Mouse (Mus musculus): Measurements from ENCODE around the gene Rapgef4. TPM values are rescaled to one million over a fixed set of nuclear protein-coding genes. Genes with fewer than 3 reads are reported as not detected.

Rapgef4 gene
- polyA plus RNA-seq, 1 experiment = 8.1 TPM

DNA sequence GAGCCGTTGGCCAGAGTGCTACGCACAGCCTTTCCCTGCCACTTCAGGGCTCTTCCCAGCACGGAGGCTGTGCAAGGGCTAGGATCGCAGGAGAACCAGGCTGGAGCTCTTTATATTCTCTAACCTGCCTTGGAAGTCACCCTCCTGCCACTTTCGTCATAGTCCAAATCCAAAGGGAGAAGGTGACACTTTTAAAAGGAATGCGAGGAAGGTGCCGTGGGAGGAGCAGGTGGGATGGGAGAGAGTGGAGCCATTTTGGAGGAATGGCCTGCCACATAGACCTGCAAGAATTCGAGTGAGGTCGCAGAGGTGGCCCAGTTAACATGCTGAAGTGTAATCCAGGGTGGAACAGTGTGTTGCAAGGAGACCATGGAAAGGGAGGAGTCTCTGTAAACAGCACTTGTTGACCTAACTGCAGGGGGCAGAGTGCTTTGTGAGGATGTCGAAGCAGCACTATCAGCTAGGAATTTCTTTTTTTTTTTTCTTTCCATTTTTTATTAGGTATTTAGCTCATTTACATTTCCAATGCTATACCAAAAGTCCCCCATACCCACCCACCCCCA, 94.0 kb downstream of the Rapgef4 start:
- no peak for TF ChIP-seq POLR2A (IDR thresholded peaks at IDR 0.05; ENCODE audit: control insufficient read depth, low read depth, low read length)
- no peak for TF ChIP-seq CTCF (IDR thresholded peaks at IDR 0.05; ENCODE audit: control insufficient read depth, insufficient read depth, insufficient replicate concordance, low read depth, low read length)
- Histone ChIP-seq H3K36me3 (ENCODE audit: control insufficient read depth, insufficient read depth, low read length) (no peaks in the 10 kb centered on the region), H3K4me1 (ENCODE audit: control insufficient read depth, insufficient read depth, low read length) (no peaks in the 10 kb centered on the region), H3K4me3 (ENCODE audit: control insufficient read depth, low read depth, low read length) (no peak overlapping the region), H3K27me3 (ENCODE audit: control insufficient read depth, insufficient read depth, low read length) (no peaks in the 10 kb centered on the region), H3K27ac (ENCODE audit: control insufficient read depth, insufficient read depth, low read depth, low read length) (no peak overlapping the region)

DNA sequence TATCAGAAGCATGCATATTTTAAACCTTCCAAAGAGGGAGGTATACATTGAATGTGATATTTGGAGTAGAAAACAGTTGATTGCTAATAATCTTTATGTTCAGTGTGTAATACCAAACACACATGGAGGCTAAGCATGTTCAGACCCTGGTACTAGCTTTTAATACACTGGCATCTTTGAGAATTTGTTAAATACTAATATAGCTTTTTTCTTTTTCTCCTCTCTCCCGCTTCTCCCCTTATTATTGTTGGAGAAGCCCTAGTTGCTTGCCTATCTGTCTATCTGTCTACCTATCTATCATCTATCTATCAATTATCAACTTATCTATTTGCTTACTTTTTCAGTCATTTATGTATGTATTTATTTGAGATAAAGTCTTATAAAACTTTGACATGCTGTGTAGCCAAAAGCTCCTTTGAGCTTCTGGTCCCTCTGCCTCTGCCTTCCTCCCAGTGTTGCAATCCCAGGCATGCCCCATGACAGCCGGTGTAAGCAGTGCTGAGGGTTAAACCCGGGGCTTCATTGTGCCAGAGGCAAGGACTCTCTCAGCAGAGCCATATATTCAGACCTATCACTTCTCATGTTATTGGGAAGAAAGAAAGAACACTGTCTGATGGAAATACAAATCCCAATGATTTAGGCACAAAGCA, 96.6 kb downstream of the Rapgef4 start:
- no peak for TF ChIP-seq CTCF (IDR thresholded peaks at IDR 0.05; ENCODE audit: control insufficient read depth, insufficient read depth, insufficient replicate concordance, low read depth, low read length)
- TF ChIP-seq POLR2A (IDR thresholded peaks at IDR 0.05; ENCODE audit: control insufficient read depth, low read depth, low read length) = no peak
- H3K36me3 ChIP-seq (ENCODE audit: control insufficient read depth, insufficient read depth, low read length) = no peaks in the 10 kb centered on the region
- no peaks in the 10 kb centered on the region for H3K27me3 ChIP-seq (ENCODE audit: control insufficient read depth, insufficient read depth, low read length)
- H3K4me3 ChIP-seq (ENCODE audit: control insufficient read depth, low read depth, low read length) = no peak overlapping the region
- no peak overlapping the region for H3K27ac ChIP-seq (ENCODE audit: control insufficient read depth, insufficient read depth, low read depth, low read length)
- H3K4me1 ChIP-seq (ENCODE audit: control insufficient read depth, insufficient read depth, low read length) = no peaks in the 10 kb centered on the region

DNA sequence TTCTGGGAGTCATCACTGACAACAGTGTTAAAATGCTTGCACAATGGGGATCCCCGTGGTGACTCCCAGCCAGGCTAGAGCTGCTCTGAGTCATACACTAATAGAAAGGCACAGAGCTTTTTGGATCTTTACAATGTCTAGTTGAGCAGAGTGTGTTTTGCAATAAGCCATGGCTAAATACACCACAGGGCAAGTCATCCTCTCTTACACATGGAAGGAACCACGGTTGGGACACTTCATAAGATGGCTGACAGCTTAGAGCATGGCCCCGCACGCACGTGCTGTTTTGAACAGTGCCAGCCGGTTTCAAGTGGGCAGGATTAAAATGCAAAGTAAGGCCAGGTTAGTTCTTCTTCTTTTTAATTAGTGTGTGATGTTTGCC, 97.1 kb downstream of the Rapgef4 start:
- Histone ChIP-seq H3K36me3 (ENCODE audit: control insufficient read depth, insufficient read depth, low read length) (no peaks in the 10 kb centered on the region), H3K4me3 (ENCODE audit: control insufficient read depth, low read depth, low read length) (no peak overlapping the region), H3K4me1 (ENCODE audit: control insufficient read depth, insufficient read depth, low read length) (no peaks in the 10 kb centered on the region), H3K27me3 (ENCODE audit: control insufficient read depth, insufficient read depth, low read length) (no peaks in the 10 kb centered on the region), H3K27ac (ENCODE audit: control insufficient read depth, insufficient read depth, low read depth, low read length) (no peak overlapping the region)
- no peak for TF ChIP-seq CTCF (IDR thresholded peaks at IDR 0.05; ENCODE audit: control insufficient read depth, insufficient read depth, insufficient replicate concordance, low read depth, low read length)
- no peak for TF ChIP-seq POLR2A (IDR thresholded peaks at IDR 0.05; ENCODE audit: control insufficient read depth, low read depth, low read length)

DNA sequence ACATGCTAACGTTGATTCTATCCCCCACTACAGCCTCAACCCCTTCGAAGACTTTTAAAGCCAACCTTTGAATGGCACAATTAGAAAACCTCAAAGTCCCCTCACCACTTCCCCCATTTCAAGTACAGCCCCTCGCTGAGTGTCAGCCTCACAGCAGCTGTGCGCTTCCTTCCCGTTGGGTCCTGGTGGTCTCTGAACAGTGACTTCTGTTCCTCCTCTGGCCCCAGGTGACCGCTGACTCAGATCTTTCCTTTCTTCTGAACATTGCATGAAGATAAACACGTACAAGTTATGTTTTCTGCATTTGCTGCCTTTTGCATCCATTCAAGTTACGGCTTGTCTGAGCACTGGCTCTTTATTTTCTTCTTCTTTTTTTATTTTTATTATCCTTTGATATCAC, 98.1 kb downstream of the Rapgef4 start:
- H3K27me3 ChIP-seq (ENCODE audit: control insufficient read depth, insufficient read depth, low read length) = no peaks in the 10 kb centered on the region
- no peak overlapping the region for H3K27ac ChIP-seq (ENCODE audit: control insufficient read depth, insufficient read depth, low read depth, low read length)
- TF ChIP-seq POLR2A (IDR thresholded peaks at IDR 0.05; ENCODE audit: control insufficient read depth, low read depth, low read length) (no peak), CTCF (IDR thresholded peaks at IDR 0.05; ENCODE audit: control insufficient read depth, insufficient read depth, insufficient replicate concordance, low read depth, low read length) (no peak)
- H3K4me1 ChIP-seq (ENCODE audit: control insufficient read depth, insufficient read depth, low read length) = no peaks in the 10 kb centered on the region
- no peak overlapping the region for H3K4me3 ChIP-seq (ENCODE audit: control insufficient read depth, low read depth, low read length)
- H3K36me3 ChIP-seq (ENCODE audit: control insufficient read depth, insufficient read depth, low read length) = no peaks in the 10 kb centered on the region

DNA sequence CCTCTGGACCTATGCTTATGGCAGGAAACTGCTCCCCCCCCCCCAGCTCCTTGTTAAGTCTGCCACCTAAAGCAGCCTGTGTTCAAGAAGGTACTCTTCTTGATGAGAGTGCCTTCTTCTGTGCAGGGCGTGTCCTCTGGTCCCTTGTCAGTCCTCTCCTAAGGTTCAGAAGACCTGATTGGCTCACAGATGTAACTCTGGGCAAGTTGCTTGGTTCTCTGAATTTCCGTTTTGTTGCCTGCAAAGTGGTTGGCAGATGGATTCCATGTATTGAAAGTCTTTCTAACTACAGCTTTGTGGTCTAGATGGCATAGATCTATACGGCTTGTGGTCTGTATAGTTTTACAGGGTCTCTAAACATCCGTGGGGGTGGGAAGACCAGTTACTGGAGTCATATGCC, 101.8 kb downstream of the Rapgef4 start:
- Histone ChIP-seq H3K27me3 (ENCODE audit: control insufficient read depth, insufficient read depth, low read length) (no peaks in the 10 kb centered on the region), H3K4me1 (ENCODE audit: control insufficient read depth, insufficient read depth, low read length) (no peaks in the 10 kb centered on the region)
- no peak for TF ChIP-seq POLR2A (IDR thresholded peaks at IDR 0.05; ENCODE audit: control insufficient read depth, low read depth, low read length)
- TF ChIP-seq CTCF (IDR thresholded peaks at IDR 0.05; ENCODE audit: control insufficient read depth, insufficient read depth, insufficient replicate concordance, low read depth, low read length) = no peak

DNA sequence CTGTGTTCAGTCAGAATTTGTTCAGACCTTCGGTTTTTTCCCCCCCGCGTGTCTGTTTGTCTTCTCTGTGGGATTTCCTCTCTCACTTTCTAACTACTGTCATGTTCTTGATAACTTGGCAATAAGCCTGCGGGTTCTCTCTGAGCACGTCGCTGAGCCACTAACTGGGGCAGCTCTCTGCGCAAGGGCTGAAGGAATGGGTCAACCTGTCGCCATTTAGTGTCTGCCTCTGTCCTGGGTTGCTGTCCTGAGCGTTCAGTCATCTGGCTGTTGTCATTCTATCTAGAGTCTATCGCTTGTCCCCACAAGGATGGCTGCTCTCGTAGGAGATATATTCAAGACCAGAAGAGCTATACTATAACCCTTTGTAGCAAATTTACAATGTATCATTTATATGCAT, 107.8 kb downstream of the Rapgef4 start:
- no peak for TF ChIP-seq POLR2A (IDR thresholded peaks at IDR 0.05; ENCODE audit: control insufficient read depth, low read depth, low read length)
- no peaks in the 10 kb centered on the region for H3K4me1 ChIP-seq (ENCODE audit: control insufficient read depth, insufficient read depth, low read length)
- H3K27ac ChIP-seq (ENCODE audit: control insufficient read depth, insufficient read depth, low read depth, low read length) = no peak overlapping the region
- H3K27me3 ChIP-seq (ENCODE audit: control insufficient read depth, insufficient read depth, low read length) = no peaks in the 10 kb centered on the region
- H3K36me3 ChIP-seq (ENCODE audit: control insufficient read depth, insufficient read depth, low read length) = no peaks in the 10 kb centered on the region
- no peak overlapping the region for H3K4me3 ChIP-seq (ENCODE audit: control insufficient read depth, low read depth, low read length)

More for the DNA sequence above, 101.8 kb downstream of the Rapgef4 start:
- Histone ChIP-seq H3K36me3 (ENCODE audit: control insufficient read depth, insufficient read depth, low read length) (no peaks in the 10 kb centered on the region), H3K27ac (ENCODE audit: control insufficient read depth, insufficient read depth, low read depth, low read length) (no peak overlapping the region), H3K4me3 (ENCODE audit: control insufficient read depth, low read depth, low read length) (no peak overlapping the region)

DNA sequence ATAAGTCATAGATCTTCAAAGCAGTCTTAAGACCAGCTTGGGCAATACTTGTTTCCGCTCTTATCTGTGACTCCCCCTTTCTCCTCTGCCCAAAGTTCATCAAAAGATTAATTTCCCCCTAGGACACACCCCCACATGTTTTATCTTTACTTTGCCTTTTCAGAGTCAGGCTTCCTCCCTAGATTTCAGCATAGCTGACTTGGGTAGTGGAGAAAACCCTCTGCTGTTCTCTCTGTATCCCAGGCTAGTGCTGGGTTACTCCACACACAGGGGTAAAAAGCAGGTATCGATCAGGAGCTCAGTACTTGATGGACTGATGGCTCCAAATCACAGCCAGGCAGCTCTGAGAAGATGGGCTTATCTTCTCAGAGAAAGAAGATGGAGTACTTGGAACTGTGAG, 109.0 kb downstream of the Rapgef4 start:
- TF ChIP-seq CTCF (IDR thresholded peaks at IDR 0.05; ENCODE audit: control insufficient read depth, insufficient read depth, insufficient replicate concordance, low read depth, low read length) = no peak
- no peak for TF ChIP-seq POLR2A (IDR thresholded peaks at IDR 0.05; ENCODE audit: control insufficient read depth, low read depth, low read length)
- no peaks in the 10 kb centered on the region for H3K4me1 ChIP-seq (ENCODE audit: control insufficient read depth, insufficient read depth, low read length)
- no peaks in the 10 kb centered on the region for H3K27me3 ChIP-seq (ENCODE audit: control insufficient read depth, insufficient read depth, low read length)
- H3K36me3 ChIP-seq (ENCODE audit: control insufficient read depth, insufficient read depth, low read length) = no peaks in the 10 kb centered on the region
- H3K4me3 ChIP-seq (ENCODE audit: control insufficient read depth, low read depth, low read length) = no peak overlapping the region
- no peak overlapping the region for H3K27ac ChIP-seq (ENCODE audit: control insufficient read depth, insufficient read depth, low read depth, low read length)
